Mouse (Mus musculus) layer of hippocampus, postnatal 25 days (tissue): ENCODE data around the gene Krtcap2. TPM values are rescaled to one million over a fixed set of nuclear protein-coding genes. Genes with fewer than 3 reads are reported as not detected.

Source experiments
- DNase-seq, 2 experiments: peaks; one replicate each; pipeline ENCODE4 v3.0.0; 2022; ENCODE audit warnings: mixed read lengths in 2 of 2, low spot score in 1 of 2; ENCODE audit errors: extremely low spot score in 1 of 2
- total RNA-seq, 2 experiments: library from RNA; stranded (reverse); gene quantifications; 2 replicates each; pipeline ENCODE4 v1.2.3; 2021

Gene Krtcap2
- total RNA-seq, 2 experiments from 2014 or later, result 79.2 to 87.4 TPM

GRCm38 (mm10) chr3:89244982-89245687, 631 bp upstream of the Krtcap2 start:
- DNase-seq, result peak in 1 of 2 experiments; percentile 69

- DNase-seq, result peak; percentile 77 to 88
These were observed 715 bp downstream of the Krtcap2 start, which contains the start of gene Trim46 for GRCm38 (mm10) chr3:89246261-89247100. Gene Trim46, minus strand, starts transcription at chr3:89246309.

- no peak for DNase-seq
These were observed 1.7 kb downstream of the Krtcap2 start for GRCm38 (mm10) chr3:89247466-89247865.

GRCm38 (mm10) chr3:89250435-89251040, 4.8 kb downstream of the Krtcap2 start:
- peak in 1 of 2 experiments; percentile 57 for DNase-seq

GRCm38 (mm10) chr3:89251365-89251895, 5.7 kb downstream of the Krtcap2 start:
- no peak for DNase-seq

GRCm38 (mm10) chr3:89254994-89255393, 9.2 kb downstream of the Krtcap2 start:
- DNase-seq, result no peak

GRCm38 (mm10) chr3:89256177-89256576, 10.4 kb downstream of the Krtcap2 start:
- DNase-seq, result no peak

GRCm38 (mm10) chr3:89259076-89259475, 13.3 kb downstream of the Krtcap2 start, which contains the start of gene Dpm3:
Gene Dpm3, plus strand, starts transcription at chr3:89259358.
- DNase-seq, result no peak

- no peak for DNase-seq
These were observed 14.4 kb downstream of the Krtcap2 start for GRCm38 (mm10) chr3:89260211-89260610.

- no peak for DNase-seq
These were observed 16.7 kb downstream of the Krtcap2 start for GRCm38 (mm10) chr3:89262417-89262816.

GRCm38 (mm10) chr3:89266439-89266893, 20.7 kb downstream of the Krtcap2 start:
- DNase-seq, result peak; percentile 58 to 66

- no peak for DNase-seq
These were observed 23.1 kb downstream of the Krtcap2 start for GRCm38 (mm10) chr3:89268916-89269315.

- DNase-seq, result peak; percentile 83 to 84
These were observed 24.4 kb downstream of the Krtcap2 start, which contains the start of gene Slc50a1 for GRCm38 (mm10) chr3:89270051-89270755. Gene Slc50a1, minus strand, starts transcription at chr3:89270570.

GRCm38 (mm10) chr3:89270891-89271290, 25.1 kb downstream of the Krtcap2 start:
- peak in 1 of 2 experiments; percentile 44 for DNase-seq

- no peak for DNase-seq
These were observed 26.0 kb downstream of the Krtcap2 start for GRCm38 (mm10) chr3:89271760-89272159.

GRCm38 (mm10) chr3:89276061-89276460, 30.3 kb downstream of the Krtcap2 start:
- no peak for DNase-seq

GRCm38 (mm10) chr3:89277281-89278021, 31.7 kb downstream of the Krtcap2 start:
- peak in 1 of 2 experiments; percentile 19 for DNase-seq

GRCm38 (mm10) chr3:89278107-89278506, 32.3 kb downstream of the Krtcap2 start:
- no peak for DNase-seq

- no peak for DNase-seq
These were observed 32.9 kb downstream of the Krtcap2 start for GRCm38 (mm10) chr3:89278643-89279042.
